Mouse (Mus musculus) liver, postnatal 0 days (tissue): ENCODE measurements around the gene Dynlrb1.

ENCODE experiments used
- CTCF ChIP-seq: sonication (generic); IDR thresholded peaks from 2 replicates; pipeline ENCODE4 v1.5.1; 2016; ENCODE audit warnings: antibody characterized with exemption, low read depth
- EP300 ChIP-seq: IDR thresholded peaks from 2 replicates; pipeline ENCODE4 v1.6.1; 2016; ENCODE audit warnings: antibody characterized with exemption, low read depth, mild to moderate bottlenecking

DNA sequence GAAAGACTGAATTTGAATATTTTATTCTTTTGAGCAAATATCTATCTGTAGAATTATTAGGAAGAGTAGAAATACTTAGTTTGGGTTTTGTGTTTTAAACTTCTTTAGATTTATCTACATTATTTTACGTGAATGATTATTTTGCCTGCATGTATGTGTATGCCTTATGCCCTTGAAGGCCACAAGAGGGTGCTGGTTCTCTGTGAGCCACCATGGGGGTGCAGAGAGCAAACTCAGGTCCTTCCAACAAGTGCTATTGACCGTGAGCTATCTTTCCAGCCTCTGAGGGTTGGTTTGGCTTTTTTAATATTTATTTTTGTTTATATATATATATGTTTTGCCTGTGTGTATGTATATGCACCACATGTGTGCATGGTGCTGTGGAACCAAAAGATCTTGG is 28.9 kb upstream of the Dynlrb1 start:
- TF ChIP-seq CTCF: peak; percentile 77
- TF ChIP-seq EP300: no peak
